Mouse (Mus musculus): ENCODE results near the gene Mical2.

DNA sequence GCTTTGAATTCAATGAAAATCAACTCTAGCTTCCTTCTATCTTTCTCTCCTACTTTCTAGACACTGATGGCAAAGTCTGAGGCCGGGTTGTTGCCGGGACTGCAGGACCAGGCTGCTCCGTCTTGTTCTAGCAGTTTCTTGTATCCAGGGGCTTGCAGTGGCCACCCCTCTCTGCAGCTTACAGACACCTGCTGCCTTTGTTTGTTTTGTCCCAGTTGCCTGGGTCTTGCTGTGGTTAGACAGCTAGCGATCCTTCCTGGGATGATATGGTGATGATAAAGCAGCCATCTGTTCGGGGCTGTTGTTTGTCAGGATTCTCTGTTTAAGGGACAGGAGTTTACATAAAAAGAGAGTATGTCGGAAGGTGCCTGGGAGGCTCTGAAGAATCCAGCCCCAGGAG lies 19.0 kb downstream of the Mical2 start:
- TF ChIP-seq CTCF (IDR thresholded peaks at IDR 0.05; ENCODE audit: low read depth, low read length), result no peak
- no peak for TF ChIP-seq TAL1 (conservative IDR thresholded peaks at IDR 0.05; ENCODE audit: low read depth, low read length)
- no peak for TF ChIP-seq POLR2AphosphoS5 (IDR thresholded peaks at IDR 0.05; ENCODE audit: insufficient replicate concordance, low read depth, low read length)

Data from G1E (cell line).